Mouse (Mus musculus): ENCODE measurements around the gene Noa1.

Gene Noa1

GRCm38 (mm10) chr5:77309924-77310772 is at the start of gene Noa1, which contains the start of gene Polr2b:
Gene Noa1, minus strand, starts transcription at chr5:77310084.
Gene Polr2b, plus strand, starts transcription at chr5:77310147.
- peak; percentile 99 to 100 for DNase-seq (ENCODE audit: low spot score in 2 of 2)

GRCm38 (mm10) chr5:77358347-77358746 is 48.5 kb upstream of the Noa1 start:
- no peak for DNase-seq (ENCODE audit: low spot score in 2 of 2)

GRCm38 (mm10) chr5:77357405-77358149 is 47.7 kb upstream of the Noa1 start:
- peak; percentile 49 to 72 for DNase-seq (ENCODE audit: low spot score in 2 of 2)

- no peak for DNase-seq (ENCODE audit: low spot score in 2 of 2)
These were observed 45.7 kb upstream of the Noa1 start for GRCm38 (mm10) chr5:77355307-77356265.

- DNase-seq (ENCODE audit: low spot score in 2 of 2), result peak; percentile 73 to 91
These were observed 44.5 kb upstream of the Noa1 start for GRCm38 (mm10) chr5:77354361-77354787.

- no peak for DNase-seq (ENCODE audit: low spot score in 2 of 2)
These were observed 41.8 kb upstream of the Noa1 start for GRCm38 (mm10) chr5:77351691-77352090.

GRCm38 (mm10) chr5:77349971-77350658 is 40.2 kb upstream of the Noa1 start:
- DNase-seq (ENCODE audit: low spot score in 2 of 2), result no peak

GRCm38 (mm10) chr5:77348901-77349300 is 39.0 kb upstream of the Noa1 start:
- no peak for DNase-seq (ENCODE audit: low spot score in 2 of 2)

- DNase-seq (ENCODE audit: low spot score in 2 of 2), result no peak
These were observed 30.1 kb upstream of the Noa1 start for GRCm38 (mm10) chr5:77340033-77340432.

GRCm38 (mm10) chr5:77330154-77330553 is 20.3 kb upstream of the Noa1 start:
- no peak for DNase-seq (ENCODE audit: low spot score in 2 of 2)

GRCm38 (mm10) chr5:77324936-77325335 is 15.1 kb upstream of the Noa1 start:
- no peak for DNase-seq (ENCODE audit: low spot score in 2 of 2)

GRCm38 (mm10) chr5:77314986-77315385 is 5.1 kb upstream of the Noa1 start:
- no peak for DNase-seq (ENCODE audit: low spot score in 2 of 2)

GRCm38 (mm10) chr5:77314206-77314605 is 4.3 kb upstream of the Noa1 start:
- no peak for DNase-seq (ENCODE audit: low spot score in 2 of 2)

GRCm38 (mm10) chr5:77309051-77309906 is 605 bp downstream of the Noa1 start:
- peak; percentile 50 to 80 for DNase-seq (ENCODE audit: low spot score in 2 of 2)

- DNase-seq (ENCODE audit: low spot score in 2 of 2), result no peak
These were observed 1.9 kb downstream of the Noa1 start for GRCm38 (mm10) chr5:77307821-77308553.

GRCm38 (mm10) chr5:77301296-77301903 is 8.5 kb downstream of the Noa1 start:
- no peak for DNase-seq (ENCODE audit: low spot score in 2 of 2)

GRCm38 (mm10) chr5:77299486-77299885 is 10.4 kb downstream of the Noa1 start:
- DNase-seq (ENCODE audit: low spot score in 2 of 2), result no peak

GRCm38 (mm10) chr5:77292803-77293522 is 16.9 kb downstream of the Noa1 start:
- no peak for DNase-seq (ENCODE audit: low spot score in 2 of 2)

Data from spleen, postnatal 4 days (tissue).